Mouse (Mus musculus) splenic B cell, adult 2 months (primary cell): Measurements from ENCODE around the gene Kmt5a.
A peak's percentile ranks its signal among the peaks of the same experiment; 100 is the strongest.

Experiments
- DNase-seq: peaks from one replicate; pipeline ENCODE4 v3.0.0-alpha.2; 2011; ENCODE audit warnings: low read depth, low spot score
- H3K27me3 ChIP-seq: 2 replicates; pipeline ENCODE4 v1.6.1; 2012; ENCODE audit warnings: mild to moderate bottlenecking, low read length, moderate library complexity, mixed read lengths; ENCODE audit not compliant: control insufficient read depth, poor library complexity, insufficient read depth, severe bottlenecking
- H3K36me3 ChIP-seq: 2 replicates; pipeline ENCODE4 v1.6.1; 2012; ENCODE audit warnings: mild to moderate bottlenecking, low read length, moderate library complexity, mixed read lengths; ENCODE audit not compliant: control insufficient read depth, poor library complexity, insufficient read depth, severe bottlenecking

Gene Kmt5a

GRCm38 (mm10) chr5:124438746-124439145 is 984 bp upstream of the Kmt5a start:
- no peaks in the 10 kb centered on the region for H3K27me3 ChIP-seq
- no peak for DNase-seq
- no peaks in the 10 kb centered on the region for H3K36me3 ChIP-seq

- H3K36me3 ChIP-seq, result no peaks in the 10 kb centered on the region
- H3K27me3 ChIP-seq, result no peaks in the 10 kb centered on the region
- DNase-seq, result peak; percentile 73
Measured at GRCm38 (mm10) chr5:124440094-124440701, 468 bp downstream of the Kmt5a start.

- Histone ChIP-seq H3K27me3 (no peaks in the 10 kb centered on the region), H3K36me3 (peaks cover 3% of the 10 kb centered on the region)
- no peak for DNase-seq
Measured at GRCm38 (mm10) chr5:124442628-124443027, 2.9 kb downstream of the Kmt5a start.

GRCm38 (mm10) chr5:124444208-124444607 is 4.5 kb downstream of the Kmt5a start:
- no peaks in the 10 kb centered on the region for H3K27me3 ChIP-seq
- no peak for DNase-seq
- peaks cover 3% of the 10 kb centered on the region for H3K36me3 ChIP-seq

GRCm38 (mm10) chr5:124444661-124445561 is 5.2 kb downstream of the Kmt5a start:
- Histone ChIP-seq H3K27me3 (no peaks in the 10 kb centered on the region), H3K36me3 (peaks cover 3% of the 10 kb centered on the region)
- peak; percentile 75 for DNase-seq

- peak; percentile 36 for DNase-seq
- H3K27me3 ChIP-seq, result no peaks in the 10 kb centered on the region
- H3K36me3 ChIP-seq, result peaks cover 10% of the 10 kb centered on the region
Measured at GRCm38 (mm10) chr5:124445621-124446293, 6.0 kb downstream of the Kmt5a start.

- H3K36me3 ChIP-seq, result peaks cover 14% of the 10 kb centered on the region
- DNase-seq, result peak; percentile 27
Measured at GRCm38 (mm10) chr5:124446301-124446881, 6.7 kb downstream of the Kmt5a start.

GRCm38 (mm10) chr5:124449494-124449893 is 9.8 kb downstream of the Kmt5a start:
- Histone ChIP-seq H3K36me3 (peaks cover 20% of the 10 kb centered on the region), H3K27me3 (no peaks in the 10 kb centered on the region)
- DNase-seq, result no peak

More at GRCm38 (mm10) chr5:124446301-124446881, 6.7 kb downstream of the Kmt5a start:
- H3K27me3 ChIP-seq, result no peaks in the 10 kb centered on the region

DNA sequence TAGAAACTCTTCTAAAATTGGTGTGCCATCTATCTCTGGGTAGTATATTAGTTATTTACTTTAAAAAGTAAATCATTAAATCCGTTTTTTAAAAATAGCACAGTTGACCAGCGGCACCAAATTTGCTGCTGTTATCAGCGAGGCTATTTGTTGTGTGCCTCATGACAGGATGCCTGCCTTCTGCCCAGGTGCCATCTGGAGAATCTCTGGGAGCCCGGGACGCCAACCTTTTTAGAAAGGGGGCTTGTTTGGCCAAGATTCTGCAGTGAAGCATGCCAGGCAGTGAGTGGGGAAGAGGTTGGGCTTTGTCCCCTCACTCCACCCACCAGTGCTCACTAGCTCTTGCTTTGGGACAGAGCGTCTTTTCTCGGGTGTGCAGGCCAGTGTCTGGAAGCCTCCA is 10.3 kb downstream of the Kmt5a start:
- Histone ChIP-seq H3K27me3 (no peaks in the 10 kb centered on the region), H3K36me3 (peaks cover 20% of the 10 kb centered on the region)
- DNase-seq, result no peak

DNA sequence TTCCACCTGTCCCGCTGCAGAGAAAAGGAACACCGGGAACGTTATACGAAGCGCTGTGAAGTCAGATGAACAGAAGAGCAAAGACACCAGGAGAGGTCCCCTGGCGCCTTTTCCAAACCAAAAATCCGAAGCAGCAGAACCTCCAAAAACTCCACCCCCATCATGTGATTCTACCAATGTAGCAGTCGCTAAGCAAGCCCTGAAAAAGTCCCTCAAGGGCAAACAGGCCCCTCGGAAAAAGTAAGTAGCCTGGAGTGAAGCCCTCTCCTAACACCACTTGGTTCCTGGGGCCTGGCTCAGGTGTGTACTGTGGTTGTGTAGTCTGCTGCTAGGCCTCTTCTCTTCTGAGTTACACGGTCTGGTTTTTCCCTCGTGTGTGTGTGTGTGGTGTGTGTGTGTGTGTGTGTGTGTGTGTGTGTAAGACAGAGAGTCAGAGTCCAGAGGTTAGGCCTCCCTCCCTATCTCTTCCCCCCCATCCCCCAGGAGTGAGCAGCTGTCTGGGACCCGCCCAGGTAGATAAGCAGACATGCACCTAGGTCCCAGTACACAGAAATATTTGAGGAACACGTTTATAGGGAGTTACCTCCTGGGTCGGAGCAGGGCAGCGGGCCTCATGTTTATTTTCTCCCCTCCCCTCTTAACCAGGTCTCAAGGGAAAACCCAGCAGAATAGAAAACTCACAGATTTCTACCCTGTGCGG is 11.1 kb downstream of the Kmt5a start:
- no peak for DNase-seq
- Histone ChIP-seq H3K36me3 (peaks cover 20% of the 10 kb centered on the region), H3K27me3 (no peaks in the 10 kb centered on the region)

DNA sequence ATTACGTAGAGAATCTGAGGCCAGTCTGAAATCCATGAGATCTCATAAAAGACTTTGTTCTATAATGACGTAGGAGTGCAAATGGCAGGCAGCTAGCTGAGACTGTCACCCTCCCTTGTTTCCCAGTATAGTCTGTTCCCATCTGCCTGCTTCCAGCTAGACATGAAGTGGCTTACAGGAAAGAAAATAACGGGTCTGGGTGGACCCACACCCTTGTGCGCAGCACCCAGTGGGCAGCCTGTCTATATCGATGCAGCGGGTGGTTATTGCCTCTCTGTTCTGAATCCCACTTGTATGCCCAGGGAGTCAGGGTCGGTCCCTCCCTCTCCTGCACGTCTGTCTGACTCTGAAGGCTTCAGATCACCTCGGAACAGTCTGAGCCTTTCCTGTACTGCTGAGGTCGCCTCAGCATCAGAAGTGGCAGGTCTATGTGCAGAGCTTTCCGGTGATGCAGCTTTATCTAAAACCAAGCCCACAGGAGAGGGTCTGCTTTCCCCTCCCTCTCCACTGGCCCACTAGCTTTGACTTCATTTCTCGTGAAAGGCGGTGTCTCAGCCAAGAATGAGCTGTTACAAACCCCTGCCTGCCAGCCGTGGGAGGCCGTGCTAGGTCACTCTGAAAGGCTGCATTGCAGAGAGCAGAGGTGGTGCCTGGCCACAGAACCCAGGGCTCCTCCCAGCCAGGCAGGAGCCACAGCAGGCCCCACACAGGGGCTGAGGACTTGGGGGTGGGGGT is 12.9 kb downstream of the Kmt5a start:
- Histone ChIP-seq H3K27me3 (no peaks in the 10 kb centered on the region), H3K36me3 (peaks cover 20% of the 10 kb centered on the region)
- no peak for DNase-seq

DNA sequence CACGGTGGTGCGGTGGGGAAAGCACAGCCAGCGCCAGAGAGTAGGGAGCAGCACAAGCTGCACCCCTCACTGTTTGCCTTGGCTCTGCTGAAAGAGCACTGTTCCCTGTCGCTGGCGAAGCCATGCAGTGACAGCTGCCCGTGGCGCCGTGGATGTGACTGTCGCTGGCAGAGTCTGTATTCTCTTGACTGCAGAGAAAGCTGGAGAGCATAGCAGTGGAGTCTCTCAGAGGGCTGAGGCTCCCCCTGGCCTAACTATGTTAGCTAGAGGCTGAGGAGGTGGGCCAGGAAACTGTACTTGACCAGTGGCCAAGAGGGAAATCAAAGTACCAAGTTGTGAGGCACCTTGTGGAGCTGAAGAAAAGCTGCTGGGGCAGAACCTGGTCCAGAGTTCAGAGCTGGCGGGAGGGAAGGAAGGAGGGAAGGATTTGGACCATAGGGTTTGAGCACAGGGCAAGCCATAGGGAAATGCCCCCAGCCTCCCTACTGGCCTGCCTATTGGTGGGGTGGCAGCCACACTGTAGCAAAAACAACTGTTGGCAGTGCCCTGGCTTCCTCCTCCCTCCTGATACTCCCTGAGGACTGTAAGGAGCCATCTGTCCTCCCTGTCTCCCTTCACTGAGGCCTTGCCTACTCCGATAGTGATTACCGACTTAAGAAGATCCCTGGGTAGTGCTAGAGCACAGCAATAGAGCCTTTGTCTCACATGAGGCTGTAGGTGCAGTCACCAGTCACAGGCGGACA is 13.8 kb downstream of the Kmt5a start:
- DNase-seq, result no peak
- Histone ChIP-seq H3K36me3 (peaks cover 20% of the 10 kb centered on the region), H3K27me3 (no peaks in the 10 kb centered on the region)

GRCm38 (mm10) chr5:124454082-124454419 is 14.3 kb downstream of the Kmt5a start:
- H3K36me3 ChIP-seq, result peaks cover 20% of the 10 kb centered on the region
- no peaks in the 10 kb centered on the region for H3K27me3 ChIP-seq
- no peak for DNase-seq
